Mouse (Mus musculus): Measurements from ENCODE around the gene Tmem38b.

DNA sequence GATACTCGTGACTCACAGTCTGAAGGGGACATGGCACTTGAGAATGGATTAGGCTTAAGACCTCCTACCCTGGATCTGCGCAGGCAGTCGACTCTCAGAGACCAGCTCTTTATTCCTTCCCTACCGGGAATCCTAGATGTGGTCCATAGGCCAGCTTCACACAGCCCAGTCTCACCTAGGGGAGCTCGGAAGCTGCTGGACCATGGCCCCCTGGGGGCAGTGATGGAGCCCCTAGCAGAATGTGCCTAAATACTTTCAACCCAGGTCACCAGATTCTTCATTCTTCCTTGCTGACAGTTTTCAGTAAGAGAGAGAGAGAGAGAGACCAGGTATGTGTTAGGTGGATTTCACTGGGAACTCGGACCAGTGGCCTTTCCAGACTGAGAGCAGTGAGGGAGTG lies 36.3 kb downstream of the Tmem38b start:
- TF ChIP-seq CTCF (conservative IDR thresholded peaks at IDR 0.05; ENCODE audit: low read length) (no peak), POU5F1 (IDR thresholded peaks at IDR 0.05; ENCODE audit: borderline replicate concordance, low read length) (no peak), NANOG (IDR thresholded peaks at IDR 0.05; ENCODE audit: borderline replicate concordance, low read length) (no peak)

Data from E14TG2a.4 (cell line).